10 mouse cellular contexts compared by ENCODE assay signal in the genomic region with DNA sequence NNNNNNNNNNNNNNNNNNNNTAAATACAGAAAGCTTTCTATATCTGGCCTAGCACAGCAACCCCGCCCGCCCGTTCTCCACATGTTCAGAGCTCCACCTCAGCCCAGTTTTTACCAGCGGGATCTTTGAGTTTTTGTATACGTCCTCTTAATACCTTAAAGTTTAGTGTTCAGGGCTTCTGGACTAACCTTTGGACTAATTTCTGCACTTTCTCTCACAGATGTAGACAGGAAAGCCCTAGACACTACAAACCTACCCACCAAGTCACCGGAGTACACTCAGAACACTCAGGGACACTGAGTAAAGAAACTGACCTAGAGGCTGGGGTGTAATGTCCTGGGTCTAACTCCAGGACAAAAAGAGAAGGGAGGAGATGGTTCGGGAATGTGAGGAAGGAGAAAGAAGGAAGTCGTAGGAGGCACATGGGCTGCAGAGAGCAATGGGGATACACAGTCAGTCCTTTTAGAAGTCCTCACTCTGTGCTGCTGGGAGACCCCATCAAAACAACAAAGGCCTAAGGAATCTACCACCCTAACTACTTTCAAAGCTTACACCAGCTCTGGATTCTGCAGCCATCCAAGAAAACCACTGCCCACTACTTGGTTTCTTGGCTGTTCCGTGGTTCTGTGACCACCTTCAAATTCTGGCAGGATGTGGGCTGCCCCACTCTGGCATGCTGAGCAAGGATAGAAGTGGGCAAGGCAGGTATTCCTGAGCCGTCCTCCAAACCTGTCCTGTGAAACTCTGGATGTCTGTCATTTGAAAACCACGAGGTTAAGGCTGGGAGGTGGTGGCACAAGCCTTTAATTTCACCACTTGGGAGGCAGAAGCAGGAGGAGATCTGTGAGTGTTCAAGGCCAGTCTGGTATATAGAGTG. TPM values are rescaled to one million over a fixed set of nuclear protein-coding genes. Genes with fewer than 3 reads are reported as not detected.
DNase-seq lines count a peak whose midpoint lies in the region; ATAC-seq lines count a peak whose summit lies in the region.
"Had no signal": no experiment of that assay in that cellular context is flagged by ENCODE, and none has a peak within 500 bp of the region (broad histone marks: within the 10 kb centered on the region; RNA-seq: fewer than 3 reads in every experiment).

No protein-coding gene starts in this region.

- no peaks in the 10 kb centered on the region for H3K9me3 ChIP-seq in kidney, embryonic 16.5 days (ENCODE audit: low read length)
- H3K9me3 ChIP-seq in heart, embryonic 14.5 days (ENCODE audit: control insufficient read depth, low read length): no peaks in the 10 kb centered on the region
- no peaks in the 10 kb centered on the region for H3K9me3 ChIP-seq in liver, embryonic 15.5 days (replicated peaks)

- H3K4me2 ChIP-seq in kidney, embryonic 16.5 days (replicated peaks; ENCODE audit: low read depth, low read length): peak overlapping the region; percentile 78
- peak overlapping the region; percentile 87 for H3K4me2 ChIP-seq in heart, embryonic 14.5 days (ENCODE audit: low read length)
- H3K4me2 ChIP-seq in liver, embryonic 15.5 days: peak overlapping the region; percentile 94

- H3K27ac ChIP-seq in kidney, embryonic 16.5 days (ENCODE audit: low read length): peak overlapping the region; percentile 93
- H3K27ac ChIP-seq in heart, embryonic 14.5 days (replicated peaks in 1 of 2; ENCODE audit: control insufficient read depth in 1 of 2, insufficient read depth in 1 of 2, low read depth in 2 of 2, low read length in 2 of 2): peak overlapping the region; percentile 93 to 98
- peak overlapping the region; percentile 92 for H3K27ac ChIP-seq in liver, embryonic 15.5 days (replicated peaks)

- H3K27me3 ChIP-seq in kidney, embryonic 16.5 days (ENCODE audit: insufficient read depth, low read length): no peaks in the 10 kb centered on the region
- no peaks in the 10 kb centered on the region for H3K27me3 ChIP-seq in heart, embryonic 14.5 days (ENCODE audit: control insufficient read depth, insufficient read depth, low read length)
- H3K27me3 ChIP-seq in liver, embryonic 15.5 days: no peaks in the 10 kb centered on the region

- no peak for DNase-seq in kidney, adult 11 months
- DNase-seq in NIH3T3 (ENCODE audit: low read depth): peak; percentile 57
- DNase-seq in ovary, postnatal 36 days (ENCODE audit: low spot score): no peak
- DNase-seq in embryo, embryonic 9.5 days (ENCODE audit: extremely low spot score): no peak

- peaks cover 43% of the 10 kb centered on the region for H3K4me1 ChIP-seq in kidney, embryonic 16.5 days (ENCODE audit: insufficient read depth, low read length)
- peaks cover 52 to 70% of the 10 kb centered on the region in 2 experiments for H3K4me1 ChIP-seq in heart, embryonic 14.5 days (ENCODE audit: control insufficient read depth in 2 of 2, insufficient read depth in 2 of 2, low read length in 2 of 2)
- peaks cover 94% of the 10 kb centered on the region for H3K4me1 ChIP-seq in liver, embryonic 15.5 days (replicated peaks)

- no peak overlapping the region; the same call in 1 of the 2 replicates for H3K4me3 ChIP-seq in kidney, embryonic 16.5 days (ENCODE audit: low read length)
- H3K4me3 ChIP-seq in heart, embryonic 14.5 days (ENCODE audit: control insufficient read depth in 1 of 2, insufficient read depth in 1 of 2, low read depth in 1 of 2, low read length in 2 of 2): no peak overlapping the region
- peak overlapping the region; percentile 61 for H3K4me3 ChIP-seq in liver, embryonic 15.5 days (replicated peaks)

- H3K36me3 ChIP-seq in kidney, embryonic 16.5 days (ENCODE audit: insufficient read depth, low read length): no peaks in the 10 kb centered on the region
- H3K36me3 ChIP-seq in heart, embryonic 14.5 days (ENCODE audit: control insufficient read depth, insufficient read depth, low read length): peaks cover 11% of the 10 kb centered on the region
- peaks cover 50% of the 10 kb centered on the region for H3K36me3 ChIP-seq in liver, embryonic 15.5 days (replicated peaks)

- no peak for ATAC-seq in kidney, embryonic 16.5 days (ENCODE audit: low FRiP score, low TSS enrichment)
- ATAC-seq in heart, embryonic 14.5 days (ENCODE audit: insufficient number of reproducible peaks, insufficient read depth, low FRiP score, low read depth): no peak
- no peak for ATAC-seq in liver, embryonic 15.5 days (ENCODE audit: insufficient read depth)
- no peak for ATAC-seq in frontal cortex, adult (ENCODE audit: low TSS enrichment)

- WGBS in kidney, embryonic 16.5 days: 73% methylated on average over 11 of the region's 11 CpGs
- 64% methylated on average over 11 of the region's 11 CpGs for WGBS in heart, embryonic 14.5 days
- WGBS in liver, embryonic 15.5 days (ENCODE audit: insufficient replicate concordance): 47% methylated on average over 11 of the region's 11 CpGs

- H3K9ac ChIP-seq in kidney, embryonic 16.5 days (replicated peaks; ENCODE audit: low read length): peak overlapping the region; percentile 72; the same call in 1 of the 2 replicates
- peak overlapping the region; percentile 79 for H3K9ac ChIP-seq in heart, embryonic 14.5 days (ENCODE audit: low read length)
- H3K9ac ChIP-seq in liver, embryonic 15.5 days: peak overlapping the region; percentile 71

RNA-seq across cellular contexts. Expression of gene Lmna, which starts 15.8 kb away (rescaled TPM):
- polyA plus RNA-seq in kidney, embryonic 16.5 days (2015; fragmentation: Nextera tagmentation; extraction: Ambion mirVana): 89.9 and 100 TPM in 2 replicates
- 76.7 and 84.1 TPM in 2 replicates for polyA plus RNA-seq in heart, embryonic 14.5 days (2014; fragmentation: Nextera tagmentation; extraction: Ambion mirVana)
- polyA plus RNA-seq in liver, embryonic 15.5 days (2015; fragmentation: Nextera tagmentation; extraction: Ambion mirVana): 133 and 142 TPM in 2 replicates

RNA-seq across cellular contexts. Expression of gene Sema4a, which starts 33.0 kb away (rescaled TPM):
- polyA plus RNA-seq in kidney, embryonic 16.5 days (2015; fragmentation: Nextera tagmentation; extraction: Ambion mirVana): 19.6 and 25.3 TPM in 2 replicates
- polyA plus RNA-seq in heart, embryonic 14.5 days (2014; fragmentation: Nextera tagmentation; extraction: Ambion mirVana): 0.94 and 1.4 TPM in 2 replicates
- polyA plus RNA-seq in liver, embryonic 15.5 days (2015; fragmentation: Nextera tagmentation; extraction: Ambion mirVana): 25.0 and 26.2 TPM in 2 replicates

RNA-seq across cellular contexts. Expression of gene Mex3a, which starts 38.3 kb away (rescaled TPM):
- polyA plus RNA-seq in kidney, embryonic 16.5 days (2015; fragmentation: Nextera tagmentation; extraction: Ambion mirVana): 18.6 and 20.7 TPM in 2 replicates
- polyA plus RNA-seq in heart, embryonic 14.5 days (2014; fragmentation: Nextera tagmentation; extraction: Ambion mirVana): 9.0 and 11.0 TPM in 2 replicates
- polyA plus RNA-seq in liver, embryonic 15.5 days (2015; fragmentation: Nextera tagmentation; extraction: Ambion mirVana): 0.60 and 0.67 TPM in 2 replicates

RNA-seq across cellular contexts. Expression of gene Rab25, which starts 54.2 kb away (rescaled TPM):
- 17.3 and 23.9 TPM in 2 replicates for polyA plus RNA-seq in kidney, embryonic 16.5 days (2015; fragmentation: Nextera tagmentation; extraction: Ambion mirVana)
- polyA plus RNA-seq in heart, embryonic 14.5 days (2014; fragmentation: Nextera tagmentation; extraction: Ambion mirVana): 0.30 TPM in 1 of 2 replicates, not detected in the other
- polyA plus RNA-seq in liver, embryonic 15.5 days (2015; fragmentation: Nextera tagmentation; extraction: Ambion mirVana): 0.53 TPM in 1 of 2 replicates, not detected in the other
- polyA plus RNA-seq: activated CD4-positive, CD25-positive, alpha-beta regulatory T cell, adult 4 months; neural tube, embryonic 14.5 days had no signal

RNA-seq across cellular contexts. Expression of gene Lamtor2, which starts 58.9 kb away (rescaled TPM):
- 189 and 207 TPM in 2 replicates for polyA plus RNA-seq in kidney, embryonic 16.5 days (2015; fragmentation: Nextera tagmentation; extraction: Ambion mirVana)
- polyA plus RNA-seq in heart, embryonic 14.5 days (2014; fragmentation: Nextera tagmentation; extraction: Ambion mirVana): 75.6 and 87.5 TPM in 2 replicates
- polyA plus RNA-seq in liver, embryonic 15.5 days (2015; fragmentation: Nextera tagmentation; extraction: Ambion mirVana): 104 and 112 TPM in 2 replicates
